Mouse (Mus musculus): ENCODE measurements at regions not wholly inside any gene's neighbourhood (a gene's known extent, or its start where the extent isn't known, plus 50 kb on each side); places are given as distances from the start of the nearest gene placed in this dataset.

DNA sequence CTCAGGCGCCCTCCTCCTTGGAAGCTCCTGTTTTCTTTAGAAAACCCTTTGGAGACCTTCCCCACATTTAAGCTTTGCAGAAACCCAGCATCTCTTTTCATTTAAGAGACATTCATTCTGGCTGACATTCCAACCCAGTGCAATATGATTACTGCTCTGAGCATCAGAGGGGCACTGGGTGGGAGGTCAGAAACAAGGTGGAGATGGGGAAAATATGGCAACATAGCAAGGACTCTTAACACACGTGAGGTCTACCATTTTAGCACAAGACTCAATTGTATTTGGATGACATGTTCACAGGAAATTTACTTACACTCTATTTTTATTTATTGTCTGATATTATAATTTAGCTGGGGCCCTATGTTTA, 261.8 kb upstream of the A1bg start:
- no peaks in the 10 kb centered on the region for H3K27me3 ChIP-seq
- H3K4me2 ChIP-seq = no peak overlapping the region
- 21% methylated on average over 2 of the region's 2 CpGs for WGBS
- H3K9me3 ChIP-seq = no peaks in the 10 kb centered on the region
- no peak overlapping the region for H3K4me3 ChIP-seq
- H3K27ac ChIP-seq = no peak overlapping the region
- H3K36me3 ChIP-seq = no peaks in the 10 kb centered on the region
- H3K9ac ChIP-seq = no peak overlapping the region
- peaks cover 9% of the 10 kb centered on the region; the same call in 1 of the 2 replicates for H3K4me1 ChIP-seq (replicated peaks)
- no peak for ATAC-seq (ENCODE audit: low FRiP score)

DNA sequence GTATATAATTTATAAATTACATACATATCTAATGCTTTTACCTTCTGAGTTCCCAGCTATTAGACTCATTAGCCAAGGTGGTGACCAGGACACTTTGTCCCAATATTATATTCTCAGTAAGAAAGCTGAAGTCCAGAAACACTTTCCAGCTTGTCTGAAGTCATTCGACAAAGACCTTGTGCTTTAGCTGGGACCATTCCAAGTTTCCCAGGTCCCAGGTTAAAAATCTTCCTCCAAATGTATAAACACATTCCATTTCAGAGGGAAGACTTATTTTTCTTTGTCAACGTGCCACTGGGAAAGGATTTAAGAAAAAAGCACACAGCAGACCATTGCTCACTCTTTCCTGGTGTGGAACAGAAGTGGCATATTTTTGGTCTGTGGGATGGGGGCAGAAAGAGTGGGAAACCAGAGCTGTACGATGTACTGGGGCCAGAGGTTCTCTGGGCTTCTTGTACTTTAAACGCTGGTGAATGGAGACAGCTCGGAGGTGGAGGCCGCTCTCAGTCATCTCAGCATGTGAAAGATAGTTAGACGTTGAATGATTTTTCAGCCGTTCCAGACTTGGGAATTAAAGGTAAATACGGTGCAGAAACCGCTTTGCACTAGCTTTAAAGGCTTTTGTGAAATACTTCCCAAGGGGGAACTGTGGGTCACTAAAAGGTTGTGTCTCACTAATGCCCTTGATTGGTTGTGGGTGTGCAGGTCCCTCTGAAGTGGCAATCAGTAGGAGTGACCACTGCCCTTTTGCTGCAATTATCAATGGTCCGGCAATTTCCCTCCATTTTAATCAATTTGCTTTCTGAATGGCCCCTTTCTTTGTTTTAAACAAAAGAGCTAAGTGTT, 261.2 kb upstream of the A1bg start:
- Histone ChIP-seq H3K4me2 (no peak overlapping the region), H3K9ac (no peak overlapping the region), H3K9me3 (no peaks in the 10 kb centered on the region), H3K4me3 (no peak overlapping the region), H3K4me1 (replicated peaks) (peaks cover 9% of the 10 kb centered on the region; the same call in 1 of the 2 replicates), H3K27me3 (no peaks in the 10 kb centered on the region), H3K36me3 (no peaks in the 10 kb centered on the region), H3K27ac (no peak overlapping the region)
- no peak for ATAC-seq (ENCODE audit: low FRiP score)
- WGBS = 10% methylated on average over 11 of the region's 11 CpGs

DNA sequence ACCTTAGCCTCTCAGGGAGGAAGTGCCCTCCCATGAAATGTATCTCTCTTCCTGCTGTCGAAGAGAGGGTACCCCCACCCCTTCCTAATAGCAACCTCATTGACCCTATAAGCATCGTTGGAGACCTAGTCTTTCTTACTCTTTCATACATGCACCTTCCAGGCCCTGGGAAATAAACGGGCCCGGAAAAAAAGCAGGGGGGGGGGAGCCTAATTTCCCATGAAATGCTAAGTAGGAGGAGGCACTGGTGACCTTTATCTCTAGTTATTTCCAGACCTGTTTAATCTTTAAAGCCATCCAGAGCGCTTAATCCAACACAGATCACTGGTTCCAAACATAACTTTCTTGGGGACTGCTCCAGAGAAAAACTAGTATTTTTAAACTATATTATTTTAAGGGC, 260.5 kb upstream of the A1bg start:
- Histone ChIP-seq H3K9me3 (no peaks in the 10 kb centered on the region), H3K27ac (no peak overlapping the region), H3K4me2 (no peak overlapping the region), H3K4me3 (no peak overlapping the region), H3K4me1 (replicated peaks) (peaks cover 9% of the 10 kb centered on the region; the same call in 1 of the 2 replicates), H3K27me3 (no peaks in the 10 kb centered on the region), H3K36me3 (no peaks in the 10 kb centered on the region), H3K9ac (no peak overlapping the region)
- WGBS = 26% methylated on average over 5 of the region's 5 CpGs
- no peak for ATAC-seq (ENCODE audit: low FRiP score)

DNA sequence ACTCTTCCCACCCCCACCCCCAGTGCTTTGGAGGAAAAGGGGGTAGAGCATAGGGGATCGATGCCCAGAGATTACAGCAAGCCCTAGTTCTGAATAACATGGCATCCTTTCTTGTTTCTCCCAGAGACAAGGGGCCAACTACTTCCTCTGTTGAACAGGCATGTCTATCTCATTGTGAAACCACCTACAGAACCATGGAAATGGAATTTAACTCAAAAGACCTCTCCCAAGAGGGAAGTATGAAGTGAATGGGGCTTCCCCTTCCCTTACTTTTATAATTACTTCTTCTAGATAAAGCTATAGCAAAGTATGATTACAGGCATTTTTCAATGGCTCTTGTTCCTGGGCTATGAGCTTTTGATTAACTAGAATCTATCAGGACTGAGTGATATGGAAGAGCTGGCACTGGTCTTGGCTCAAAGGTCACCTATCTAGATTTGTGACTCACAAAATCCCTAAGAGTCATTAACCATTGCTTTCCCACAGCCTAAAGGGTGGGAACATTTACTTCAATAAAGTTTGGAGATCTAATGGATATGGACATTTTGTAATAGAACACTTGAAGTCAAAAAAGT, 246.1 kb upstream of the A1bg start:
- 96% methylated on average over 1 of the region's 1 CpGs for WGBS
- Histone ChIP-seq H3K9me3 (no peaks in the 10 kb centered on the region), H3K4me2 (no peak overlapping the region), H3K4me1 (replicated peaks) (peaks cover 4% of the 10 kb centered on the region; the same call in 1 of the 2 replicates), H3K4me3 (no peak overlapping the region), H3K27me3 (no peaks in the 10 kb centered on the region), H3K27ac (no peak overlapping the region), H3K36me3 (no peaks in the 10 kb centered on the region), H3K9ac (no peak overlapping the region)
- ATAC-seq (ENCODE audit: low FRiP score) = no peak

DNA sequence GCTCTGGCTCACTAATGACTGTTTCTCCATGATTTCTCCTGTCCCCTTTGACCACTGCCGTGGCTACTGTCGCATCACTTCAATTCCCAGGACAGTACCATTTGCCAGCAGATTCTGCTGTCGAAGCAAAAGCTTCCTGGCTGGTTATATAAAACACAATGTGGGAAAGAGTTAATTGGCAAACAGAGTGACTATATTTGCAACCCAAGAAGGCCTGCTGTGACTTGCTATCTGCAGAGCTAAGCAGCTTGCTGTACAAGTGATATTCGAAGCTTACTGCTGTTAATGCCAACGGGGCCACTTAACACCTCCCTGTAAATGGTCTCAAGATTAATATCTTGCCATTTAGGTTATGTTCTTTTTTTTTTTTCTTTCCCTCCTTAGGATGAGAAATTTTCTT, 242.2 kb upstream of the A1bg start:
- Histone ChIP-seq H3K9me3 (no peaks in the 10 kb centered on the region), H3K4me1 (replicated peaks) (peaks cover 4% of the 10 kb centered on the region; the same call in 1 of the 2 replicates), H3K36me3 (no peaks in the 10 kb centered on the region), H3K9ac (no peak overlapping the region), H3K4me3 (no peak overlapping the region), H3K27ac (no peak overlapping the region), H3K4me2 (no peak overlapping the region), H3K27me3 (no peaks in the 10 kb centered on the region)
- WGBS = 45% methylated on average over 5 of the region's 5 CpGs
- ATAC-seq (ENCODE audit: low FRiP score) = no peak

DNA sequence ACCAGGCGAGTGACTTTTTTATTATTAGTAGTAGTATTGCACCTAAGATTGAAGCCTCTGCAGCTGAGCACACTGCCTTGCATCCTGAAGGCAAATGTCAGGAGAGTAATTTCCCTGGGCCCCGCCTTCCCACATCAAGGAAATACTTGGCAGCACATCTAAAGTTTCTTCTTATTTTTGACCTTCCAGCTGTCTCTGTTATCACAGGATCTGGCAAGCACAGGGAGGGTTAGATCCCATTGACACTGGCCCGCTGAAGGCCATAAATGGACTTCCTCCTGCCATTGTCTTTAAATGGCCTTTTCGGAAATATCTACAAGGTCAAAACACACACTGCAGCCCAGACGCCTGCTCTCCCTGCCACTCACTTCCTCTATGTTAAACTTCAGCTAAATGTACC, 238.6 kb upstream of the A1bg start:
- Histone ChIP-seq H3K4me3 (no peak overlapping the region), H3K27ac (no peak overlapping the region), H3K27me3 (peaks cover 4% of the 10 kb centered on the region; the same call in 1 of the 2 replicates), H3K9ac (no peak overlapping the region), H3K4me2 (no peak overlapping the region), H3K9me3 (no peaks in the 10 kb centered on the region), H3K36me3 (no peaks in the 10 kb centered on the region), H3K4me1 (replicated peaks) (peaks cover 14% of the 10 kb centered on the region)
- no peak for ATAC-seq (ENCODE audit: low FRiP score)
- WGBS = 78% methylated on average over 5 of the region's 5 CpGs

DNA sequence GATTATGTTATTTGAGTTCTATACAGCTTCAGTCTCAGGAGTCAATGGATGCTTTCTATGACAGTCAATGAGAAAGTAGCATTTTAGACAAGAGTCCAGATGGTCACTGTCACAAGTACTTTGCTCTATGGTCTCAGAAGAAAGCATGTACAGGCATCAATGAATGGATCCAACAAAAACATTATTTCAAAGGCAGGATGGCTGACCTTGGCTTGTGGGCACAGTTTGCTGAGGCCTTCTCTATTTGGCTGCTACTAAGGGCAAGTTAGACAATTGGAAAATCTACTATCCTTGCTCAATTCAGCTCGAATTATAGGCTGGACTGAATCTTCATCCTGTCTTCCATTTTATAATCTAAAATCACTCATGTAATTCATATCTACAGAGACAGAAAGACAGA, 237.9 kb upstream of the A1bg start:
- Histone ChIP-seq H3K4me3 (no peak overlapping the region), H3K27ac (no peak overlapping the region), H3K9me3 (no peaks in the 10 kb centered on the region), H3K36me3 (no peaks in the 10 kb centered on the region), H3K27me3 (peaks cover 9% of the 10 kb centered on the region; the same call in 1 of the 2 replicates), H3K9ac (no peak overlapping the region), H3K4me2 (no peak overlapping the region), H3K4me1 (replicated peaks) (peaks cover 14% of the 10 kb centered on the region)
- 63% methylated on average over 1 of the region's 1 CpGs for WGBS
- ATAC-seq (ENCODE audit: low FRiP score) = no peak

DNA sequence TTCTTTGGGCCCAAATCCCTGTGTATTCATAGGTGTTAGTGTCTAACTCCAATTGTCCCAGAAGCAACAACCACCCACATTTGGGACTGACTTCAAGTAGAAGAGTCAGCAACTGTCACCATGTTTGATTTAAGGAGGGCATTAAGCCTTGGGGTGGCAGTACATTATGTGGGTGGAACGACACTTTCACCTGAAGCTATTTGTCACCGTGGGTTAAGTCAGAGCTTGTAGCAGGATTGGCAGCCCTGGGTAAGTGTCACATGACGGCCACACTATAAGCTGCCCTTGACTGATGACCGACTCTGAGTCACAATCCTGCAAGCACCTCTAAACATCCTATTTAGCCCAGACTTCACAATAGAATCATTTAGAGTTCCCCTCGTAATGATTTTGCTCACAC, 236.7 kb upstream of the A1bg start:
- ATAC-seq (ENCODE audit: low FRiP score) = no peak
- WGBS = 90% methylated on average over 5 of the region's 5 CpGs
- Histone ChIP-seq H3K9ac (no peak overlapping the region), H3K9me3 (no peaks in the 10 kb centered on the region), H3K27me3 (peaks cover 13% of the 10 kb centered on the region; the same call in 1 of the 2 replicates), H3K27ac (no peak overlapping the region), H3K4me1 (replicated peaks) (peaks cover 9% of the 10 kb centered on the region), H3K4me3 (no peak overlapping the region), H3K4me2 (no peak overlapping the region), H3K36me3 (no peaks in the 10 kb centered on the region)

DNA sequence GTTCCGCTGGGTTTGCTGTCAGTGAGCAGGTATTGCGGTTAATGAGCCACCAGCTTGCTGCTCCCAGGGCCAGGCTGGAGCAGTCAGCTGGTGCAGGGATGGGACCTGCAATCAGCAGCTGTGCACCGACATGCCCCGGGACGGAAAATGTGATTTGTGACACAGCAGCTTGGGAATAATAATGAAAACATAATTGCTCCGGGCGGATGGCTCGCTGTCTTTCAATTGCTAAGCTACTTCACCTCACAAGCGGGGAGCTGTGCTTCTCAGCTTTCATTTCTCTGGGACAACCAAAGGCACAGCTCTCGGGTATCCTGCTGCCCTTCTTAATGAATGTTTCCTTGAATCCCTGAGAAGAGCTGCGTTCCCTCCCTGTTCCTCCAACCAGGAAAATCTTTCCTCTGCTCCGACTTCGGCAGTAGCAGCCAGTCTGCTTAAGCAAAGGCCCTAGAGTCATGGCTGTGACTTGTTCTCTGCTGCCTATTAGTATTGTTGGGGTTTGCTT, 235.3 kb upstream of the A1bg start:
- Histone ChIP-seq H3K27ac (peak overlapping the region; percentile 76), H3K4me3 (peak overlapping the region; percentile 39), H3K4me1 (replicated peaks) (peaks cover 9% of the 10 kb centered on the region), H3K4me2 (peak overlapping the region; percentile 59), H3K9me3 (no peaks in the 10 kb centered on the region), H3K27me3 (peaks cover 20% of the 10 kb centered on the region; the same call in 1 of the 2 replicates), H3K36me3 (no peaks in the 10 kb centered on the region), H3K9ac (peak overlapping the region; percentile 67)
- ATAC-seq (ENCODE audit: low FRiP score) = peak; percentile 89
- 11% methylated on average over 13 of the region's 13 CpGs for WGBS

DNA sequence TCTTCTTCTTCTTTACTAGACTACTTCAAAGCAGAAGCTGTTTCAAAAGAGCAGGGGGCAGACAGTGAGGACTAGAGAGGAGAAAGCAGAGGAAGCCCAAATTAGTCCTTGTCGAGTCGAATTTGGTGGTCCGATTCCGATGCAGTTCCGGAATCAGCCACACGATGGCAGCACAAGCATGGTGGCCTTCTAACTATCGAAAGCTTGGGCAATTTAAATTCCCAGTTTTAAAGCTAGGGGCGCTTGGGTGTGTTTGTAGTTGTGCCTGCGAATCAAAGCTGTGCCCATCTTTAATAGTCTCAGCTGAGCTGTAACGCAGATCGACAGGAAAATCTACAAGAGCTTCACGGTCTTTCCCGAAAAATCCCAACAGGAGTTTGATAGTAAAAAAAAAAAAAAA, 234.7 kb upstream of the A1bg start:
- Histone ChIP-seq H3K9me3 (no peaks in the 10 kb centered on the region), H3K27ac (peak overlapping the region; percentile 76; the same call in 1 of the 2 replicates), H3K9ac (no peak overlapping the region), H3K36me3 (no peaks in the 10 kb centered on the region), H3K4me1 (replicated peaks) (peaks cover 9% of the 10 kb centered on the region), H3K4me2 (peak overlapping the region; percentile 59), H3K27me3 (peaks cover 20% of the 10 kb centered on the region; the same call in 1 of the 2 replicates), H3K4me3 (peak overlapping the region; percentile 39)
- 3% methylated on average over 13 of the region's 13 CpGs for WGBS
- peak; percentile 90 for ATAC-seq (ENCODE audit: low FRiP score)

DNA sequence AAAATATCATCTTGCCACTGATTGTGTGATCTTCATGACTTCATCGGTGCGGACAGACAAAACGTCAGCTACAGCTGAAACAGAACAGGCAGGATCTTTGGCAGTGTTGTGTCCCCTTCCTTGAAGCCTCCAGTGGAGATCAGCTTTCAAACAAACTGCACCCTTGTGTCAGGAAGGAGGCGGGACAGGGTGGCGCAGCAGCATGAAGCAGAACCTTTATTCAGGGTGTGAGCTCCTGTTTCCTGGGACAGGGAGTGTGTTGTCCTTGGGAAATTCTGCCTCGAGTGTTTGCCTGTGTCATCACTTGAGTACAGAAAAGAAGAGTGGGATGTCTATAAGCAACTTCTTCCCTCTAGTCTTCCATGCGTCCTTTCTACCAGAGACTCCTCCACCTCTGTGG, 232.7 kb upstream of the A1bg start:
- WGBS = 74% methylated on average over 7 of the region's 7 CpGs
- H3K4me1 ChIP-seq (replicated peaks) = peaks cover 9% of the 10 kb centered on the region
- no peak for ATAC-seq (ENCODE audit: low FRiP score)

DNA sequence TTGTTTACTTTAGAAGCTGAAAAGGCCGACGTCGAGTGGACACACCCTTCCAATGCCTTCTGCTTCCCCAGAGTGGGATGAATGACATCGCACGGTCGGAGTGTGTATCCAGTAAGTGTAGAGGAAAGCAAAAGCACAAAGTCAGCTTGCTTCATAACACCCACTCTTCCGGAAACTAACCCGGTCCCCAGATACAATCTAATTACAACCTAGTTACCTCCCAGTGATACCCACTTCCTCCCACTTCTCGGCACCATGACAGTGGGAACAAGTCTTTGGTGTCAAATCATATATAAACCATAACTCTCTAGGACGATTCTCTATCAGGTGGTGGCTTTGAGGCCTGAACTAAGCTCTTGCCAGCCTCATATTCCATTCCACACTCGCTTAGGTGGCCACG, 231.4 kb upstream of the A1bg start:
- Histone ChIP-seq H3K27ac (no peak overlapping the region), H3K9me3 (no peaks in the 10 kb centered on the region), H3K4me1 (replicated peaks) (peaks cover 9% of the 10 kb centered on the region), H3K4me2 (no peak overlapping the region), H3K27me3 (peaks cover 20% of the 10 kb centered on the region; the same call in 1 of the 2 replicates), H3K4me3 (no peak overlapping the region), H3K36me3 (no peaks in the 10 kb centered on the region), H3K9ac (no peak overlapping the region)
- 89% methylated on average over 12 of the region's 12 CpGs for WGBS
- no peak for ATAC-seq (ENCODE audit: low FRiP score)

More for the DNA sequence above, 232.7 kb upstream of the A1bg start:
- no peak overlapping the region for H3K9ac ChIP-seq
- no peaks in the 10 kb centered on the region for H3K9me3 ChIP-seq
- H3K4me2 ChIP-seq = no peak overlapping the region
- no peak overlapping the region for H3K4me3 ChIP-seq
- H3K27me3 ChIP-seq = peaks cover 20% of the 10 kb centered on the region; the same call in 1 of the 2 replicates
- H3K27ac ChIP-seq = no peak overlapping the region
- no peaks in the 10 kb centered on the region for H3K36me3 ChIP-seq

Data from hindbrain, embryonic 13.5 days (tissue).